Mouse (Mus musculus) heart, embryonic 15.5 days (tissue): ENCODE measurements at regions not wholly inside any gene's neighbourhood (a gene's known extent, or its start where the extent isn't known, plus 50 kb on each side); places are given as distances from the start of the nearest gene placed in this dataset.
"Not testable (repeated sequence)": the region's sequence is repeated elsewhere in the genome, so short reads cannot be mapped to it uniquely, and the experiment has no call there.

Source experiments
- ATAC-seq: fragments of 200-750 bp; cut with Nextera tagmentation; replicated peaks from 2 replicates; pipeline ENCODE4 v1.8.0; 2017; ENCODE audit warnings: low read depth, moderate TSS enrichment; ENCODE audit not compliant: insufficient number of reproducible peaks, insufficient read depth, low FRiP score
- H3K27ac ChIP-seq: fragments of 300-500 bp; sonication (generic); 2 replicates; pipeline ENCODE4 v1.5.1; 2015; ENCODE audit warnings: mild to moderate bottlenecking, inconsistent platforms
- H3K27me3 ChIP-seq: fragments of 300-500 bp; sonication (generic); 2 replicates; pipeline ENCODE4 v1.6.1; 2015; ENCODE audit warnings: inconsistent platforms
- H3K36me3 ChIP-seq: fragments of 300-500 bp; sonication (generic); 2 replicates; pipeline ENCODE4 v1.6.1; 2015; ENCODE audit warnings: mild to moderate bottlenecking, inconsistent platforms
- H3K4me1 ChIP-seq: fragments of 300-500 bp; sonication (generic); replicated peaks from 2 replicates; pipeline ENCODE4 v1.6.1; 2015; ENCODE audit warnings: inconsistent platforms
- H3K4me2 ChIP-seq: fragments of 300-500 bp; sonication (generic); 2 replicates; pipeline ENCODE4 v1.6.1; 2015; ENCODE audit warnings: inconsistent platforms, mild to moderate bottlenecking, moderate library complexity
- H3K4me3 ChIP-seq: fragments of 300-500 bp; sonication (generic); 2 replicates; pipeline ENCODE4 v1.5.1; 2015; ENCODE audit warnings: mild to moderate bottlenecking, inconsistent platforms
- H3K9ac ChIP-seq: fragments of 300-500 bp; sonication (generic); 2 replicates; pipeline ENCODE4 v1.6.1; 2015; ENCODE audit warnings: mild to moderate bottlenecking, inconsistent platforms
- H3K9me3 ChIP-seq: fragments of 300-500 bp; sonication (generic); replicated peaks from 2 replicates; pipeline ENCODE4 v1.6.1; 2016; ENCODE audit warnings: inconsistent platforms
- WGBS: fragments of 180-500 bp; shearing (Covaris S2); methylation state at CpG from one replicate; pipeline ENCODE4 v1.1.7; 2015; ENCODE audit warnings: mixed read lengths; 5-methylcytosine and 5-hydroxymethylcytosine counted together

DNA sequence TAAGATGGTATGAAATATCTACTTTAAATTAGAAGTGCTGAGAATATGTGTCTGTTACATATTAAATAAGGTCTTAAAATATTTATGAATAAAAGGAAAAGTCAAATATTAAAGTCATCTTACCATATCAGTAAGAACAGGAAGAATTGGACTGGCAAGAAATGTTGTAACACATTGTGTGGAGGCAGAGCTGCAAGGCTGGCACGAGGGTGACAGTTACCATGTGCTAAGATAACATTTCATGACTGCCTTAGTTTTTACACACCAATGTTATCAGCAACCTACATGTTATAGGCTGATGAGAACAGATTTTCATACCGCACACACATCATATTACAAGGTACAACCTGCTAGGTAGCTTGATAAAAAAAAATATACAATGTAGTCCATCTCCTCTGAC, 746.2 kb upstream of the Intu start:
- no peak overlapping the region for H3K4me3 ChIP-seq
- H3K4me1 ChIP-seq: peaks cover 2% of the 10 kb centered on the region
- no peaks in the 10 kb centered on the region for H3K27me3 ChIP-seq
- WGBS: 73% methylated on average over 2 of the region's 2 CpGs
- H3K4me2 ChIP-seq: no peak overlapping the region
- no peak overlapping the region for H3K9ac ChIP-seq
- H3K27ac ChIP-seq: no peak overlapping the region
- ATAC-seq: no peak
- H3K9me3 ChIP-seq: no peaks in the 10 kb centered on the region
- no peaks in the 10 kb centered on the region for H3K36me3 ChIP-seq

DNA sequence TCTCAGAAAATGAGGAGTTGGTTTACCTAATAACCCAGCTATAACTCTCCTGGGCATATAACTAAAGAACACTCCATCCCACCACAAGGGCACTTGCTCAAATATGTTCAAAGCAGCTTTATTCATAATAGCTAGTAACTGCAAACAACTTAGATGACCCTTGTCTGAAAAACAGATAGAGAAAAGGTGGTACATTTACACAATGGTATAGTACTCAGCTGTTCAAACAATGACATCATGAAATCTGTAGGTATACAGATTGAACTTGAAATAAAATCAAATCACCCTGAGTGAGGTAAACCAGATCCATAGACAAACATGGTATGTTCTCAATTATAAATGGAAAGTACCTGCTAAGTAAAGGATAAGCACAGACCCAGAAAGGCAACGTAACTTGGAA, 721.5 kb upstream of the Intu start:
- Histone ChIP-seq H3K4me1 (no peaks in the 10 kb centered on the region), H3K27ac (no peak overlapping the region), H3K36me3 (no peaks in the 10 kb centered on the region), H3K27me3 (no peaks in the 10 kb centered on the region), H3K9ac (no peak overlapping the region), H3K4me2 (no peak overlapping the region), H3K4me3 (no peak overlapping the region), H3K9me3 (no peaks in the 10 kb centered on the region)
- no peak for ATAC-seq
- WGBS: 82% methylated on average over 1 of the region's 1 CpGs

DNA sequence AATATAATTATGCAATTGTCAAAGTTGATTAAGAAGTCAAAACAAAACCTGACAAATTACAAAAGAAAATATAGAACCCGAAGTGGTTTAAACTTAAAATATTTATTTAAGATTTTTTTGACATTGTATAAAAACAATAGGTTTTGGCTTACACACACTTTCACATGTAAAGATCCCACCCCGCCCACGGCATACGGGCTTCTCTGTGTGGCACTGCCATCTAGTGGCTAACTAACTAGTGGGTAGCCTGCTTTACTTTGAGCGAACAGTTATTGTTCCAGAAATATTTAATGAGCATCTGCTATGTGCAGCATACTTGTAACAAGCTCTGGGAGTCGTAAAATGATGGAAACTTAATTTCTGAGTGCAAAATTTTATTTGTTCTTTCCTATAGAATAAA, 716.3 kb upstream of the Intu start:
- H3K36me3 ChIP-seq: no peaks in the 10 kb centered on the region
- H3K4me1 ChIP-seq: no peaks in the 10 kb centered on the region
- ATAC-seq: no peak
- H3K9me3 ChIP-seq: no peaks in the 10 kb centered on the region
- no peak overlapping the region for H3K4me3 ChIP-seq
- WGBS: 20% methylated on average over 6 of the region's 6 CpGs
- no peak overlapping the region for H3K9ac ChIP-seq
- H3K27me3 ChIP-seq: no peaks in the 10 kb centered on the region
- H3K27ac ChIP-seq: no peak overlapping the region
- H3K4me2 ChIP-seq: no peak overlapping the region

DNA sequence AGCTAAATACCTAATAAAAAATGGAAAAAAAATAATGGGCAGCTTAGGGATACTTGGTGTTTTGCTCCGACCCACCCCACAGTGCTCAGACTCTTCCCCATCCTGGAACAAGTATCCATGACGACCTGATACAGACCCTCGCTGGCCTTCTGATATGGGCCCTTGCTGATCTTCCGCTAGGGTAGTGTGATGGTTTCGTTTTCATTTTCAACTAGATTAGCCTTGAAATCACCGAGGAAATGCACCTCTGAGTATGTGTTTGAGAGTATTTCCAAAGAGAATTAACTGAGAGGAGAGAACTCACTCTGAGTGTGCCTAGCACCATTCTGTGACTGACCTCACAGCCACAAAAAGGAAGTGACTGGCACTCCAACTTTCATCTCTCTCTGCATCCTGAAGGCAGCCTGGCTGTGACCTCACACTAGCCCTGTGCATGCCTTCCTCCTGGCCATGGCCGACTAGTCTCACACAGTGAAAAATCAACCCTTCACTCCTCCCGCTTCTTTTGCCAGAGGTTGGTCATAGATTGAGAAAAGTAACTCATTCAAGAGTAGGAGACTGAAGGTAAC, 700.5 kb upstream of the Intu start:
- H3K36me3 ChIP-seq: no peaks in the 10 kb centered on the region
- ATAC-seq: no peak
- H3K4me2 ChIP-seq: no peak overlapping the region
- H3K27me3 ChIP-seq: no peaks in the 10 kb centered on the region
- H3K9ac ChIP-seq: no peak overlapping the region
- H3K4me1 ChIP-seq: no peaks in the 10 kb centered on the region
- WGBS: 78% methylated on average over 8 of the region's 8 CpGs
- no peaks in the 10 kb centered on the region for H3K9me3 ChIP-seq
- no peak overlapping the region for H3K27ac ChIP-seq
- no peak overlapping the region for H3K4me3 ChIP-seq

DNA sequence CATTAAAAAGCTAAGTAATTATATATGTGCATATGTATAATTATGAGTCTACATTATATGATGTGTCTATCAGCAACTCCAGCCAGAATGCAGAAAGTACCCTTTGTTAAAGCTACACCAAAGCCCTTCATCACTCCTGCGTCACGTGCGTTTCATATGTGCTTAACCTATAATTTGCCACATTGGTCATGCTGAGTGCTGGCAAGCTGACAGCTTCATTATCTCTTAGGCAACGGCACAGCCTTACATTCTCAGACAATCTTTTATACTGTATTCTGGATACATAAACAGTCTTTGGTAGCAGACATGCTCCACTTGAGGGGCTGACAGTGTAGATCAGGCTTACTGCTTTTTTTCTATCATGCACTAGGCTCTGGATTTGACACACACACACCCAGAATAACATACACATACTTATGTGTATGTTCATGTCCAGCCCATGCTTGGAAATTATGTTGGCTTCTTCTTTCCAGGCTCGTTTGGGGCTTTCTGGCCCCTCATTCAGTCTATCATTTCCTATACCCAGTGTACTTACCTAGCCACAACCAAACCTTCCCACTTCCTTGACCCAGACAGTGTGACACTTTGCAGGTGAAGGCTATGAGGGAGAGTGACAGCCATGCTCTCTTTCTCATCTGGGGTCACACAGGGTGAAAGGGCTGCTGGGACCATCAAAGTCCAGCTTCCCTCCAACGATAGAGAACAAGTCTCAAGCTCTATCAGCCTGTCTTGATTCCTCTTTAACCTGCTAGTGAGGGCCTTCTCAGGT, 692.5 kb upstream of the Intu start:
- no peaks in the 10 kb centered on the region for H3K9me3 ChIP-seq
- H3K9ac ChIP-seq: no peak overlapping the region
- 44% methylated on average over 6 of the region's 6 CpGs for WGBS
- no peaks in the 10 kb centered on the region for H3K27me3 ChIP-seq
- no peak overlapping the region for H3K4me2 ChIP-seq
- ATAC-seq: no peak
- H3K27ac ChIP-seq: no peak overlapping the region
- H3K4me1 ChIP-seq: 0 out of 2 replicates have a peak, but pooled peaks cover 3% of the 10 kb centered on the region
- H3K4me3 ChIP-seq: no peak overlapping the region
- H3K36me3 ChIP-seq: no peaks in the 10 kb centered on the region

DNA sequence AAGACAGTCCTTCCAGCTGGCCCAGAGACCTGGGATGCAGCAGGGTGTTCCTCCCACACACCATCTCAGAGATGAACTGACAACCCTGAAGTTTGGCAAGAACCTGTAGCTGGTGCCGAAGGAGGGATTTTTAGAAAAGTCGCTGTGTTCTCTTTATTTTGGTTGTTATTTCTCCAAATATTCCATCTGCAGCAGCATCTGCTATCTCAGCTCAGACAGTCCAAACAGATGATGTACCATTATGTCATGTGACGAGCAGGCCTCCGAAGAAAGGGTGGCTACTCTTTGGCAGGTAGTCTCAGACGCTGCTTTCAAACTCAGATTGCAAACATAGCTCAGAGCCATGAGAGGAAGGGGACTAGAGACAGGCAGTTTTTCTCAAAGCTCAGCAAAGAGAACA, 690.1 kb upstream of the Intu start:
- Histone ChIP-seq H3K4me3 (no peak overlapping the region), H3K9ac (no peak overlapping the region), H3K27ac (no peak overlapping the region), H3K27me3 (no peaks in the 10 kb centered on the region), H3K36me3 (no peaks in the 10 kb centered on the region), H3K4me1 (0 out of 2 replicates have a peak, but pooled peaks cover 3% of the 10 kb centered on the region), H3K4me2 (no peak overlapping the region), H3K9me3 (no peaks in the 10 kb centered on the region)
- 78% methylated on average over 5 of the region's 5 CpGs for whole genome bisulfite sequencing
- ATAC-seq: no peak

DNA sequence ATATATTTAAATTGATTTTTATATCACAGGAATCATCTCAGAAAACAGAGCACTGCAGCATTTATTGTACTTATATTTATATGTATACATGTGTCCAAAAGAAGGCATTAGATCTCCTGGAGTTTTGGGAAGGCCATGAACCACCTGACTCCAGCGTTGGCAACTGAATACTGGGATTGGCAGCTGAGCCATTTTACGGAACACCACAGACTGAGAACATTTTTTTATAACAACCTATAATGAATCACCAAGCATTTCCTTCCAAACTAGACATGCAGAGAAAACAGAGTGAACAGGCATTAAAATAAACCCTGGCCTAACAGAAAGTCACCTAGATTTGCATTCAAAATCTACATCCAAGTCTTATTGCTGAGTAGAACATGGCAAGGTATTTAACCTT, 686.0 kb upstream of the Intu start:
- 80% methylated on average over 2 of the region's 2 CpGs for WGBS
- Histone ChIP-seq H3K4me3 (no peak overlapping the region), H3K4me1 (no peaks in the 10 kb centered on the region), H3K36me3 (no peaks in the 10 kb centered on the region), H3K27ac (no peak overlapping the region), H3K9me3 (no peaks in the 10 kb centered on the region), H3K27me3 (no peaks in the 10 kb centered on the region), H3K4me2 (no peak overlapping the region), H3K9ac (no peak overlapping the region)
- no peak for ATAC-seq

DNA sequence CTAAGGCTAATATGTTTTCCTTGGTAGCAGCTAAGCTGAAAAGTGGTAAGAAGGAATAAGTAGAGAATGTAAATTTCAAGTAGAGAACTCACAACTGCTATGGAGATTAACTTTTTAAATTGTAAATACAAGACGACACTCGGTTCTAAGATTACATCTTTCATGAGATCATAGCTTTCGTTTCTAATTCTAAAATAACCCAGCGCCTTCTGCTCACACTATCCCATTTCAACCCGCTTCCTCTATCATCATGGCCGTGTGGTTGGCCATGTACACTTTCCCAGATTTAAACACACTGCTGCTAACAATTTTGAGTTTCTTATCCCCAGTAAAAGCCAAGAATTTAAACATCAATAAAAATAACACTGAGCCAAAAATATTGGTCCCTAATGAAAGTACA, 682.3 kb upstream of the Intu start:
- no peaks in the 10 kb centered on the region for H3K27me3 ChIP-seq
- H3K36me3 ChIP-seq: no peaks in the 10 kb centered on the region
- no peaks in the 10 kb centered on the region for H3K4me1 ChIP-seq
- WGBS: 82% methylated on average over 6 of the region's 6 CpGs
- no peak for ATAC-seq
- H3K27ac ChIP-seq: no peak overlapping the region
- no peak overlapping the region for H3K4me2 ChIP-seq
- no peak overlapping the region for H3K4me3 ChIP-seq
- no peak overlapping the region for H3K9ac ChIP-seq
- no peaks in the 10 kb centered on the region for H3K9me3 ChIP-seq

DNA sequence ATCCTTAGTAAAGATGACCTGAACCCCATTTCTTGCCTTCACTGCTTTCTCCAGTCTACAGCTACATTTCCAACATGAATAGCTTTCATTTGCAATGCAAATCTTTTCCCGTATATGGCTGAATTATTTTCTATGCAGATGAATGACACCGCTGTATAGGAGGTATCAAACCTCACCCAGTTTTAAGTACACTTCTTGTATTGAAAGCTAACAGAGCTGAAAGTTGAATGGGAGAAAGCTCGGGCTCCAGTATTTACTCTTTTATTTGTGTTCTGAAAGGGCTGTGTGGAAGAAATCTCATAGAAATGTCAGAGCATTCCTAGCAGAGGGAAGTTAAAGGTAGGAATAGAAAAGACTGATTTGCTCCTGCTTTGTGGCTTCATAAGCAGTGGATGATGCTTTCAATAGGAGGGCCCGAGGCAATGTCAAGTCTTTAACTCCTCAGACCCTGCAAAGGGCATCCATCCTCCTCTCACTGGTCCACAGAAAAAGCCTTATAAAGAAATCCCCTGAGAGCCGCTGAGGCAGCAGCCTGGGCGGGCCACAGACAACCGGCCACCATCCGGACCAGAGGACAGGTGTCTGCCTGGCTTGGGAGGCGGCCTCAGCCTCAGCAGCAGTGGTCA, 673.8 kb upstream of the Intu start:
- H3K4me2 ChIP-seq: no peak overlapping the region
- no peaks in the 10 kb centered on the region for H3K36me3 ChIP-seq
- no peak overlapping the region for H3K4me3 ChIP-seq
- no peaks in the 10 kb centered on the region for H3K4me1 ChIP-seq
- H3K9ac ChIP-seq: no peak overlapping the region
- H3K27me3 ChIP-seq: no peaks in the 10 kb centered on the region
- H3K9me3 ChIP-seq: no peaks in the 10 kb centered on the region
- H3K27ac ChIP-seq: no peak overlapping the region
- 78% methylated on average over 8 of the region's 9 CpGs for WGBS
- no peak for ATAC-seq

DNA sequence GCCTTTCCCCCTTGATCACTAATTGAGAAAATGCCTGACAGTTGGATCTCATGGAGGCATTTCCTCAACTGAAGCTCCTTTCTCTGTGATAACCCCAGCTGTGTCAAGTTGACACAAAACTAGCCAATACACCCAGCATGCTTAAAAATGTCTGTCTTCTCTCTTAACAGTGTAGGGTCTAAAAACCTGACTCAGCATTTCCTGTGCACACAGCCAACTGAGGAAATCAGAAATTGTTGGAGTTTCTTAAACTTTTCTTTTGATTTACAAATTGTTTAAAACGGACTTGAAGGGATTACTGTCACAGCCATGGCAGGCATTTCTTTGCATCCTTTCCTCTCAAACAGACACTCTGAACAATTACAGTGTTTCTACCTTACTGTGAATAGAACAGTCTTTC, 655.0 kb upstream of the Intu start:
- not testable (repeated sequence) for ATAC-seq, H3K27ac ChIP-seq, H3K4me2 ChIP-seq, H3K9ac ChIP-seq, H3K36me3 ChIP-seq, H3K4me3 ChIP-seq, H3K9me3 ChIP-seq, H3K4me1 ChIP-seq, H3K27me3 ChIP-seq
- 59% methylated on average over 1 of the region's 1 CpGs for WGBS

DNA sequence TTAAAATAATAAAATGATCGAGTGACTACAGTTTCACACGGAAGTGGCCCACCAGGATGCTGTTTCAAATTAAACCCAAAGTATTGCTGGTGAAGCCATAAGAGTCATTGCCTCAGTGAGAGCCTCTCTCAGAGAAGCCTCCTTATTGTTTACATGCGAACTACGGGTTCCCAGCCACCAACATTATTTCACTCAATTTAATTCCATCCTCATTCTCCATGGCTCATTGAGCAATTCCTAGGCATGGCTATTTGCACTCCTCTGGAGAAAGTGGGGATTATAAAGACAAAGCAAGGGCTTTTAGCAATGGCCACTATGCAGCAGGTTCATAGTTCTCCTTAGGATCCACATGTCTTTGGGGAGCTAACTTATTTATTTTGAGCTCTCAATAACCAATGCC, 646.7 kb upstream of the Intu start:
- 84% methylated on average over 4 of the region's 4 CpGs for WGBS
- no peak overlapping the region for H3K27ac ChIP-seq
- no peak overlapping the region for H3K9ac ChIP-seq
- no peaks in the 10 kb centered on the region for H3K9me3 ChIP-seq
- no peaks in the 10 kb centered on the region for H3K27me3 ChIP-seq
- no peak overlapping the region for H3K4me2 ChIP-seq
- ATAC-seq: no peak
- H3K36me3 ChIP-seq: no peaks in the 10 kb centered on the region
- no peak overlapping the region for H3K4me3 ChIP-seq
- H3K4me1 ChIP-seq: peaks cover 5% of the 10 kb centered on the region; the same call in 1 of the 2 replicates

DNA sequence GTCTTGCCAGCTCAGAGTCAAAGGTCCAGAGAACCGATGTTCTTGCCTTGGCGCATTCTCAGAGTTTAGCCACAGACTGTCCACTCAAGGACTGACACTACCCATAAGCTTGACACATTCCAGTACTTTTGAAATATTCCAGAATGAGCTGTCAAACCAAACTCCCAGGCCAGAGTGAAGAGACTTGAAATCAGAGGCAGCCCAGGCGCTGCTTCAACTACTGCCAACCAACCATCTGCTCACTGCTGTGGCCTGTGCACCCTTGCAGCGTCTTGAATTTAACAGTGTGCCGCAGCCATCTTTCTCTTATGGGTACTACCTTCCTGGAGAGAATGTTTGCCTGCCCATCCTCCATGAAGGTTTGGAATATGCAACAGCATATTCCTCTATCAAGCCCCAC, 642.7 kb upstream of the Intu start:
- Histone ChIP-seq H3K4me1 (peaks cover 5% of the 10 kb centered on the region; the same call in 1 of the 2 replicates), H3K4me2 (no peak overlapping the region), H3K9ac (no peak overlapping the region), H3K9me3 (no peaks in the 10 kb centered on the region), H3K27ac (no peak overlapping the region), H3K4me3 (no peak overlapping the region), H3K36me3 (no peaks in the 10 kb centered on the region), H3K27me3 (no peaks in the 10 kb centered on the region)
- WGBS: 51% methylated on average over 5 of the region's 5 CpGs
- ATAC-seq: no peak
